Mouse (Mus musculus): ENCODE data around the gene Tmem127. TPM values are rescaled to one million over a fixed set of nuclear protein-coding genes. Genes with fewer than 3 reads are reported as not detected.

The Tmem127 gene
- polyA plus RNA-seq (2014; fragmentation: Illumina TruSeq; extraction: RNeasy Lipid Tissue Mini Kit (QIAGEN cat#74804); ENCODE audit: low read depth, low replicate concordance), result 38.5 TPM

GRCm38 (mm10) chr2:127247592-127248333 is at the start of gene Tmem127, which contains the start of gene Ciao1:
Gene Tmem127 (plus strand): TSS chr2:127247908.
Gene Ciao1 (minus strand): TSS chr2:127247816.

GRCm38 (mm10) chr2:127207547-127208451 is 39.9 kb upstream of the Tmem127 start, which contains the start of the genes 1810024B03Rik and Snrnp200:
Gene 1810024B03Rik (minus strand): TSS chr2:127208280.
Gene Snrnp200 (plus strand): TSS chr2:127208386.

GRCm38 (mm10) chr2:127269491-127270299 is 22.0 kb downstream of the Tmem127 start, which contains the start of gene Stard7:
Gene Stard7 (plus strand): TSS chr2:127270218.

Other genes with a start within 250 kb of the Tmem127 start
- 8.2 TPM for gene Ap4e1, start 239.2 kb upstream of the Tmem127 start, polyA plus RNA-seq (2014; fragmentation: Illumina TruSeq; extraction: RNeasy Lipid Tissue Mini Kit (QIAGEN cat#74804); ENCODE audit: low read depth, low replicate concordance)
- gene Blvra, start 177.2 kb upstream of the Tmem127 start, polyA plus RNA-seq (2014; fragmentation: Illumina TruSeq; extraction: RNeasy Lipid Tissue Mini Kit (QIAGEN cat#74804); ENCODE audit: low read depth, low replicate concordance), result 26.0 TPM
- gene Ncaph, start 114.0 kb upstream of the Tmem127 start, polyA plus RNA-seq (2014; fragmentation: Illumina TruSeq; extraction: RNeasy Lipid Tissue Mini Kit (QIAGEN cat#74804); ENCODE audit: low read depth, low replicate concordance), result 2.2 TPM
- 9.2 TPM for gene Itpripl1, start 104.5 kb upstream of the Tmem127 start, polyA plus RNA-seq (2014; fragmentation: Illumina TruSeq; extraction: RNeasy Lipid Tissue Mini Kit (QIAGEN cat#74804); ENCODE audit: low read depth, low replicate concordance)
- gene 1810024B03Rik, start 39.6 kb upstream of the Tmem127 start, polyA plus RNA-seq (2014; fragmentation: Illumina TruSeq; extraction: RNeasy Lipid Tissue Mini Kit (QIAGEN cat#74804); ENCODE audit: low read depth, low replicate concordance), result 3.2 TPM
- 44.5 TPM for gene Snrnp200, start 39.5 kb upstream of the Tmem127 start, polyA plus RNA-seq (2014; fragmentation: Illumina TruSeq; extraction: RNeasy Lipid Tissue Mini Kit (QIAGEN cat#74804); ENCODE audit: low read depth, low replicate concordance)
- 51.1 TPM for gene Ciao1, start 92 bp upstream of the Tmem127 start, polyA plus RNA-seq (2014; fragmentation: Illumina TruSeq; extraction: RNeasy Lipid Tissue Mini Kit (QIAGEN cat#74804); ENCODE audit: low read depth, low replicate concordance)
- gene Stard7, start 22.3 kb downstream of the Tmem127 start, polyA plus RNA-seq (2014; fragmentation: Illumina TruSeq; extraction: RNeasy Lipid Tissue Mini Kit (QIAGEN cat#74804); ENCODE audit: low read depth, low replicate concordance), result 48.1 TPM
- gene Dusp2, start 88.3 kb downstream of the Tmem127 start, polyA plus RNA-seq (2014; fragmentation: Illumina TruSeq; extraction: RNeasy Lipid Tissue Mini Kit (QIAGEN cat#74804); ENCODE audit: low read depth, low replicate concordance), result 1.4 TPM
- not detected for gene Astl, start 90.7 kb downstream of the Tmem127 start, polyA plus RNA-seq (2014; fragmentation: Illumina TruSeq; extraction: RNeasy Lipid Tissue Mini Kit (QIAGEN cat#74804); ENCODE audit: low read depth, low replicate concordance)
- gene Adra2b, start 115.3 kb downstream of the Tmem127 start, polyA plus RNA-seq (2014; fragmentation: Illumina TruSeq; extraction: RNeasy Lipid Tissue Mini Kit (QIAGEN cat#74804); ENCODE audit: low read depth, low replicate concordance), result 0.57 TPM
- gene Gpat2, start 177.3 kb downstream of the Tmem127 start, polyA plus RNA-seq (2014; fragmentation: Illumina TruSeq; extraction: RNeasy Lipid Tissue Mini Kit (QIAGEN cat#74804); ENCODE audit: low read depth, low replicate concordance), result 0.73 TPM
- 43.4 TPM for gene Fahd2a, start 196.7 kb downstream of the Tmem127 start, polyA plus RNA-seq (2014; fragmentation: Illumina TruSeq; extraction: RNeasy Lipid Tissue Mini Kit (QIAGEN cat#74804); ENCODE audit: low read depth, low replicate concordance)

Measured in adipose tissue, adult 10 weeks (tissue).